Mouse (Mus musculus): Measurements from ENCODE around the gene Olfr455. TPM values are rescaled to one million over a fixed set of nuclear protein-coding genes. Genes with fewer than 3 reads are reported as not detected.

Gene Olfr455
- polyA plus RNA-seq, 1 experiment from 2014 or later = not detected

- no peak for ATAC-seq (ENCODE audit: low FRiP score, low read depth)
- H3K4me2 ChIP-seq (replicated peaks) = no peak overlapping the region
- H3K9me3 ChIP-seq = no peaks in the 10 kb centered on the region
- WGBS = 81% methylated on average over 2 of the region's 2 CpGs
- no peaks in the 10 kb centered on the region for H3K36me3 ChIP-seq
- H3K27me3 ChIP-seq = no peaks in the 10 kb centered on the region
- H3K4me3 ChIP-seq = no peak overlapping the region
- H3K4me1 ChIP-seq = peaks cover 3% of the 10 kb centered on the region; the same call in 1 of the 2 replicates
- no peak overlapping the region for H3K9ac ChIP-seq
- H3K27ac ChIP-seq = no peak overlapping the region
Observed at GRCm38 (mm10) chr6:42546180-42546579, 1.2 kb downstream of the Olfr455 start.

GRCm38 (mm10) chr6:42545451-42545885 lies 1.9 kb downstream of the Olfr455 start:
- H3K27me3 ChIP-seq = no peaks in the 10 kb centered on the region
- peaks cover 6% of the 10 kb centered on the region; the same call in 1 of the 2 replicates for H3K4me1 ChIP-seq
- no peak overlapping the region for H3K4me3 ChIP-seq
- WGBS = 34% methylated on average over 2 of the region's 2 CpGs
- H3K4me2 ChIP-seq (replicated peaks) = no peak overlapping the region
- H3K27ac ChIP-seq = no peak overlapping the region
- H3K9me3 ChIP-seq = no peaks in the 10 kb centered on the region
- H3K9ac ChIP-seq = no peak overlapping the region
- no peak for ATAC-seq (ENCODE audit: low FRiP score, low read depth)
- no peaks in the 10 kb centered on the region for H3K36me3 ChIP-seq

- Histone ChIP-seq H3K36me3 (no peaks in the 10 kb centered on the region), H3K4me1 (peaks cover 6% of the 10 kb centered on the region; the same call in 1 of the 2 replicates), H3K27ac (no peak overlapping the region), H3K9ac (no peak overlapping the region), H3K9me3 (no peaks in the 10 kb centered on the region), H3K4me2 (replicated peaks) (no peak overlapping the region), H3K4me3 (no peak overlapping the region), H3K27me3 (no peaks in the 10 kb centered on the region)
- ATAC-seq (ENCODE audit: low FRiP score, low read depth) = no peak
- WGBS = 41% methylated on average over 1 of the region's 1 CpGs
Observed at GRCm38 (mm10) chr6:42544846-42545245, 2.5 kb downstream of the Olfr455 start.

GRCm38 (mm10) chr6:42542036-42543031 lies 5.1 kb downstream of the Olfr455 start:
- no peaks in the 10 kb centered on the region for H3K36me3 ChIP-seq
- H3K4me3 ChIP-seq = no peak overlapping the region
- H3K9me3 ChIP-seq = no peaks in the 10 kb centered on the region
- no peak overlapping the region for H3K27ac ChIP-seq
- H3K4me2 ChIP-seq (replicated peaks) = no peak overlapping the region
- no peak for ATAC-seq (ENCODE audit: low FRiP score, low read depth)
- no peak overlapping the region for H3K9ac ChIP-seq
- WGBS = 43% methylated on average over 4 of the region's 4 CpGs
- peaks cover 6% of the 10 kb centered on the region; the same call in 1 of the 2 replicates for H3K4me1 ChIP-seq
- no peaks in the 10 kb centered on the region for H3K27me3 ChIP-seq

GRCm38 (mm10) chr6:42540681-42541080 lies 6.7 kb downstream of the Olfr455 start:
- Histone ChIP-seq H3K27ac (no peak overlapping the region), H3K36me3 (no peaks in the 10 kb centered on the region), H3K4me1 (peaks cover 6% of the 10 kb centered on the region; the same call in 1 of the 2 replicates), H3K9ac (no peak overlapping the region), H3K4me3 (no peak overlapping the region), H3K9me3 (no peaks in the 10 kb centered on the region), H3K27me3 (no peaks in the 10 kb centered on the region), H3K4me2 (replicated peaks) (no peak overlapping the region)
- 20% methylated on average over 1 of the region's 1 CpGs for WGBS
- no peak for ATAC-seq (ENCODE audit: low FRiP score, low read depth)

- 84% methylated on average over 1 of the region's 1 CpGs for WGBS
Observed at GRCm38 (mm10) chr6:42539711-42540110, 7.7 kb downstream of the Olfr455 start.

GRCm38 (mm10) chr6:42513461-42513860 lies 33.9 kb downstream of the Olfr455 start:
- no peak overlapping the region for H3K4me3 ChIP-seq
- H3K27me3 ChIP-seq = no peaks in the 10 kb centered on the region
- no peaks in the 10 kb centered on the region for H3K36me3 ChIP-seq
- no peak overlapping the region for H3K4me2 ChIP-seq (replicated peaks)
- H3K9me3 ChIP-seq = no peaks in the 10 kb centered on the region
- H3K27ac ChIP-seq = no peak overlapping the region
- no peaks in the 10 kb centered on the region for H3K4me1 ChIP-seq
- no peak for ATAC-seq (ENCODE audit: low FRiP score, low read depth)
- H3K9ac ChIP-seq = no peak overlapping the region
- 68% methylated on average over 1 of the region's 1 CpGs for WGBS

More at GRCm38 (mm10) chr6:42539711-42540110, 7.7 kb downstream of the Olfr455 start:
- Histone ChIP-seq H3K9me3 (no peaks in the 10 kb centered on the region), H3K4me1 (peaks cover 6% of the 10 kb centered on the region; the same call in 1 of the 2 replicates), H3K9ac (no peak overlapping the region), H3K4me3 (no peak overlapping the region), H3K27ac (no peak overlapping the region), H3K4me2 (replicated peaks) (no peak overlapping the region), H3K36me3 (no peaks in the 10 kb centered on the region), H3K27me3 (no peaks in the 10 kb centered on the region)
- ATAC-seq (ENCODE audit: low FRiP score, low read depth) = no peak

GRCm38 (mm10) chr6:42509311-42509710 lies 38.1 kb downstream of the Olfr455 start:
- Histone ChIP-seq H3K27ac (no peak overlapping the region), H3K36me3 (no peaks in the 10 kb centered on the region), H3K4me2 (replicated peaks) (no peak overlapping the region), H3K9me3 (no peaks in the 10 kb centered on the region), H3K9ac (no peak overlapping the region), H3K4me1 (no peaks in the 10 kb centered on the region), H3K27me3 (no peaks in the 10 kb centered on the region), H3K4me3 (no peak overlapping the region)
- no peak for ATAC-seq (ENCODE audit: low FRiP score, low read depth)

GRCm38 (mm10) chr6:42503478-42503877 lies 43.9 kb downstream of the Olfr455 start:
- Histone ChIP-seq H3K4me3 (no peak overlapping the region), H3K4me1 (no peaks in the 10 kb centered on the region), H3K36me3 (no peaks in the 10 kb centered on the region), H3K9ac (no peak overlapping the region), H3K9me3 (no peaks in the 10 kb centered on the region), H3K27ac (no peak overlapping the region), H3K27me3 (no peaks in the 10 kb centered on the region), H3K4me2 (replicated peaks) (no peak overlapping the region)
- 84% methylated on average over 2 of the region's 2 CpGs for WGBS
- ATAC-seq (ENCODE audit: low FRiP score, low read depth) = no peak

- H3K9ac ChIP-seq = no peak overlapping the region
- no peak overlapping the region for H3K4me3 ChIP-seq
- ATAC-seq (ENCODE audit: low FRiP score, low read depth) = no peak
- no peak overlapping the region for H3K4me2 ChIP-seq (replicated peaks)
- H3K9me3 ChIP-seq = no peaks in the 10 kb centered on the region
- WGBS = 79% methylated on average over 1 of the region's 1 CpGs
- H3K4me1 ChIP-seq = no peaks in the 10 kb centered on the region
- no peaks in the 10 kb centered on the region for H3K27me3 ChIP-seq
- no peak overlapping the region for H3K27ac ChIP-seq
- H3K36me3 ChIP-seq = no peaks in the 10 kb centered on the region
Observed at GRCm38 (mm10) chr6:42489731-42490130, 57.7 kb downstream of the Olfr455 start.

GRCm38 (mm10) chr6:42487114-42487513 lies 60.3 kb downstream of the Olfr455 start, which contains the start of gene Olfr456:
Gene Olfr456 (minus strand): TSS chr6:42487214.
- Histone ChIP-seq H3K27me3 (no peaks in the 10 kb centered on the region), H3K27ac (no peak within 1 kb of the TSS), H3K9ac (no peak within 1 kb of the TSS), H3K4me2 (replicated peaks) (no peak within 1 kb of the TSS), H3K36me3 (no peaks in the 10 kb centered on the region), H3K4me1 (no peaks in the 10 kb centered on the region), H3K4me3 (no peak within 1 kb of the TSS), H3K9me3 (no peaks in the 10 kb centered on the region)
- 83% methylated on average over 1 of the region's 1 CpGs for WGBS
- no peak for ATAC-seq (ENCODE audit: low FRiP score, low read depth)
